Mouse (Mus musculus) MN1 (cell line): ENCODE measurements around the gene Bcl11a.

Source experiments
- DNase-seq: peaks from one replicate; pipeline ENCODE4 v3.0.0-alpha.2; 2016; ENCODE audit warnings: low spot score

Gene Bcl11a

GRCm38 (mm10) chr11:24214509-24215134 is 136.8 kb downstream of the Bcl11a start:
- DNase-seq, result no peak

GRCm38 (mm10) chr11:24217741-24218333 is 140.0 kb downstream of the Bcl11a start:
- DNase-seq, result no peak

- no peak for DNase-seq
These were observed 143.9 kb downstream of the Bcl11a start for GRCm38 (mm10) chr11:24221601-24222307.
